Mouse (Mus musculus): Measurements from ENCODE around the gene Ube2q1. TPM values are rescaled to one million over a fixed set of nuclear protein-coding genes. Genes with fewer than 3 reads are reported as not detected.

The Ube2q1 gene
- total and polyA plus RNA-seq, 2 experiments from 2014 or later = 9.2 to 53.2 TPM

GRCm38 (mm10) chr3:89806751-89807150, 33.3 kb downstream of the Ube2q1 start:
- H3K9me3 ChIP-seq (ENCODE audit: low read length) = no peaks in the 10 kb centered on the region
- no peaks in the 10 kb centered on the region for H3K27me3 ChIP-seq (ENCODE audit: insufficient read depth, low read length)
- no peak for DNase-seq (ENCODE audit: low spot score)
- H3K9ac ChIP-seq (replicated peaks; ENCODE audit: low read length) = no peak overlapping the region
- H3K4me2 ChIP-seq (ENCODE audit: low read depth, low read length) = no peak overlapping the region
- WGBS = 90% methylated on average over 2 of the region's 2 CpGs
- TF ChIP-seq CTCF (IDR thresholded peaks at IDR 0.05; ENCODE audit: low read depth) = no peak
- no peak for ATAC-seq
- no peak overlapping the region for H3K4me3 ChIP-seq (ENCODE audit: low read length)
- no peaks in the 10 kb centered on the region for H3K36me3 ChIP-seq (ENCODE audit: insufficient read depth, low read length)
- H3K27ac ChIP-seq = no peak overlapping the region
- no peaks in the 10 kb centered on the region for H3K4me1 ChIP-seq (ENCODE audit: insufficient read depth, low read length)

- no peak for ATAC-seq
- Histone ChIP-seq H3K9me3 (ENCODE audit: low read length) (no peaks in the 10 kb centered on the region), H3K4me3 (ENCODE audit: low read length) (no peak overlapping the region), H3K36me3 (ENCODE audit: insufficient read depth, low read length) (no peaks in the 10 kb centered on the region), H3K27me3 (ENCODE audit: insufficient read depth, low read length) (no peaks in the 10 kb centered on the region), H3K4me2 (ENCODE audit: low read depth, low read length) (no peak overlapping the region), H3K27ac (no peak overlapping the region), H3K9ac (replicated peaks; ENCODE audit: low read length) (no peak overlapping the region), H3K4me1 (ENCODE audit: insufficient read depth, low read length) (no peaks in the 10 kb centered on the region)
- no peak for DNase-seq (ENCODE audit: low spot score)
- 92% methylated on average over 3 of the region's 3 CpGs for WGBS
- TF ChIP-seq CTCF (IDR thresholded peaks at IDR 0.05; ENCODE audit: low read depth) = no peak
Measured at GRCm38 (mm10) chr3:89807171-89807570, 33.8 kb downstream of the Ube2q1 start.

GRCm38 (mm10) chr3:89807881-89808280, 34.5 kb downstream of the Ube2q1 start:
- no peak overlapping the region for H3K9ac ChIP-seq (replicated peaks; ENCODE audit: low read length)
- H3K4me3 ChIP-seq (ENCODE audit: low read length) = no peak overlapping the region
- TF ChIP-seq CTCF (IDR thresholded peaks at IDR 0.05; ENCODE audit: low read depth) = no peak
- H3K4me1 ChIP-seq (ENCODE audit: insufficient read depth, low read length) = no peaks in the 10 kb centered on the region
- H3K27me3 ChIP-seq (ENCODE audit: insufficient read depth, low read length) = no peaks in the 10 kb centered on the region
- no peak for DNase-seq (ENCODE audit: low spot score)
- no peaks in the 10 kb centered on the region for H3K9me3 ChIP-seq (ENCODE audit: low read length)
- no peak overlapping the region for H3K27ac ChIP-seq
- WGBS = 78% methylated on average over 5 of the region's 5 CpGs
- no peak overlapping the region for H3K4me2 ChIP-seq (ENCODE audit: low read depth, low read length)
- ATAC-seq = no peak
- no peaks in the 10 kb centered on the region for H3K36me3 ChIP-seq (ENCODE audit: insufficient read depth, low read length)

- H3K9ac ChIP-seq (replicated peaks; ENCODE audit: low read length) = no peak overlapping the region
- no peak overlapping the region for H3K27ac ChIP-seq
- no peak for DNase-seq (ENCODE audit: low spot score)
- TF ChIP-seq CTCF (IDR thresholded peaks at IDR 0.05; ENCODE audit: low read depth) = no peak
- H3K9me3 ChIP-seq (ENCODE audit: low read length) = no peaks in the 10 kb centered on the region
- 65% methylated on average over 9 of the region's 9 CpGs for WGBS
- H3K27me3 ChIP-seq (ENCODE audit: insufficient read depth, low read length) = no peaks in the 10 kb centered on the region
- no peak for ATAC-seq
- no peaks in the 10 kb centered on the region for H3K36me3 ChIP-seq (ENCODE audit: insufficient read depth, low read length)
- H3K4me1 ChIP-seq (ENCODE audit: insufficient read depth, low read length) = no peaks in the 10 kb centered on the region
- no peak overlapping the region for H3K4me2 ChIP-seq (ENCODE audit: low read depth, low read length)
- H3K4me3 ChIP-seq (ENCODE audit: low read length) = no peak overlapping the region
Measured at GRCm38 (mm10) chr3:89808638-89809037, 35.2 kb downstream of the Ube2q1 start.

GRCm38 (mm10) chr3:89810841-89811240, 37.4 kb downstream of the Ube2q1 start:
- DNase-seq (ENCODE audit: low spot score) = no peak
- H3K9ac ChIP-seq (replicated peaks; ENCODE audit: low read length) = no peak overlapping the region
- H3K4me2 ChIP-seq (ENCODE audit: low read depth, low read length) = no peak overlapping the region
- no peak overlapping the region for H3K4me3 ChIP-seq (ENCODE audit: low read length)
- no peaks in the 10 kb centered on the region for H3K27me3 ChIP-seq (ENCODE audit: insufficient read depth, low read length)
- H3K4me1 ChIP-seq (ENCODE audit: insufficient read depth, low read length) = no peaks in the 10 kb centered on the region
- no peak overlapping the region for H3K27ac ChIP-seq
- no peaks in the 10 kb centered on the region for H3K36me3 ChIP-seq (ENCODE audit: insufficient read depth, low read length)
- no peaks in the 10 kb centered on the region for H3K9me3 ChIP-seq (ENCODE audit: low read length)
- no peak for ATAC-seq
- no peak for TF ChIP-seq CTCF (IDR thresholded peaks at IDR 0.05; ENCODE audit: low read depth)

GRCm38 (mm10) chr3:89812166-89812565, 38.8 kb downstream of the Ube2q1 start:
- 64% methylated on average over 3 of the region's 3 CpGs for whole genome bisulfite sequencing
- DNase-seq (ENCODE audit: low spot score) = no peak
- no peak overlapping the region for H3K4me2 ChIP-seq (ENCODE audit: low read depth, low read length)
- no peak for ATAC-seq
- no peaks in the 10 kb centered on the region for H3K4me1 ChIP-seq (ENCODE audit: insufficient read depth, low read length)
- TF ChIP-seq CTCF (IDR thresholded peaks at IDR 0.05; ENCODE audit: low read depth) = no peak
- H3K27me3 ChIP-seq (ENCODE audit: insufficient read depth, low read length) = no peaks in the 10 kb centered on the region
- no peak overlapping the region for H3K27ac ChIP-seq
- no peak overlapping the region for H3K4me3 ChIP-seq (ENCODE audit: low read length)
- no peak overlapping the region for H3K9ac ChIP-seq (replicated peaks; ENCODE audit: low read length)
- no peaks in the 10 kb centered on the region for H3K9me3 ChIP-seq (ENCODE audit: low read length)
- no peaks in the 10 kb centered on the region for H3K36me3 ChIP-seq (ENCODE audit: insufficient read depth, low read length)

GRCm38 (mm10) chr3:89814051-89814450, 40.6 kb downstream of the Ube2q1 start:
- Histone ChIP-seq H3K36me3 (ENCODE audit: insufficient read depth, low read length) (no peaks in the 10 kb centered on the region), H3K9ac (replicated peaks; ENCODE audit: low read length) (no peak overlapping the region), H3K4me3 (ENCODE audit: low read length) (no peak overlapping the region), H3K9me3 (ENCODE audit: low read length) (no peaks in the 10 kb centered on the region), H3K27ac (no peak overlapping the region), H3K4me1 (ENCODE audit: insufficient read depth, low read length) (no peaks in the 10 kb centered on the region), H3K27me3 (ENCODE audit: insufficient read depth, low read length) (no peaks in the 10 kb centered on the region), H3K4me2 (ENCODE audit: low read depth, low read length) (no peak overlapping the region)
- 81% methylated on average over 7 of the region's 7 CpGs for whole genome bisulfite sequencing
- DNase-seq (ENCODE audit: low spot score) = no peak
- ATAC-seq = no peak
- no peak for TF ChIP-seq CTCF (IDR thresholded peaks at IDR 0.05; ENCODE audit: low read depth)

Measured in hindbrain, postnatal 0 days (tissue).